Mouse (Mus musculus) MEL (cell line): ENCODE measurements around the gene Usp20. TPM values are rescaled to one million over a fixed set of nuclear protein-coding genes. Genes with fewer than 3 reads are reported as not detected.

ENCODE experiments used
- DNase-seq: peaks from one replicate; pipeline ENCODE4 v3.0.0; 2011; ENCODE audit warnings: low read depth, low spot score
- H3K27ac ChIP-seq: 2 replicates; pipeline ENCODE4 v1.5.1; 2012; ENCODE audit warnings: low read depth, mild to moderate bottlenecking, control low read depth, low read length, moderate library complexity; ENCODE audit not compliant: control insufficient read depth
- H3K27me3 ChIP-seq, 2 experiments: fragments of 150-350 bp in 1 of 2; sonication (generic) in 1 of 2; 2 replicates each; pipeline ENCODE4 v1.6.1; 2012; ENCODE audit warnings: low read length in 2 of 2, mild to moderate bottlenecking in 2 of 2, improper control_type of control experiment in 1 of 2, moderate library complexity in 1 of 2; ENCODE audit not compliant: insufficient read depth in 2 of 2, control insufficient read depth in 1 of 2
- H3K36me3 ChIP-seq, 2 experiments: 2 replicates each; pipeline ENCODE4 v1.6.1; 2012 to 2014; ENCODE audit warnings: low read length in 2 of 2, improper control_type of control experiment in 1 of 2, inconsistent platforms in 1 of 2, mild to moderate bottlenecking in 1 of 2; ENCODE audit not compliant: insufficient read depth in 2 of 2, control insufficient read depth in 1 of 2
- H3K4me1 ChIP-seq, 2 experiments: fragments of 150-350 bp in 1 of 2; sonication (generic) in 1 of 2; 2 replicates each; pipeline ENCODE4 v1.6.1; 2012; ENCODE audit warnings: low read length in 2 of 2, improper control_type of control experiment in 1 of 2, mild to moderate bottlenecking in 1 of 2; ENCODE audit not compliant: insufficient read depth in 2 of 2, control insufficient read depth in 1 of 2
- H3K4me3 ChIP-seq, 2 experiments: fragments of 150-350 bp in 1 of 2; sonication (generic) in 1 of 2; 2 replicates each; pipeline ENCODE4 v1.5.1; 2012; ENCODE audit warnings: low read depth in 2 of 2, low read length in 2 of 2, mild to moderate bottlenecking in 2 of 2, moderate library complexity in 2 of 2, control low read depth in 1 of 2, improper control_type of control experiment in 1 of 2; ENCODE audit not compliant: control insufficient read depth in 1 of 2, insufficient read depth in 1 of 2
- H3K79me2 ChIP-seq: 2 replicates; pipeline ENCODE4 v1.6.1; 2012; ENCODE audit warnings: mild to moderate bottlenecking, low read length, moderate library complexity; ENCODE audit not compliant: control insufficient read depth, poor library complexity, insufficient read depth
- H3K9ac ChIP-seq: 2 replicates; pipeline ENCODE4 v1.6.1; 2012; ENCODE audit warnings: low read depth, mild to moderate bottlenecking, control low read depth, low read length, moderate library complexity; ENCODE audit not compliant: control insufficient read depth, poor library complexity, severe bottlenecking
- H3K9me3 ChIP-seq: fragments of 150-350 bp; sonication (generic); replicated peaks from 2 replicates; pipeline ENCODE4 v1.6.1; 2012; ENCODE audit warnings: mild to moderate bottlenecking, low read length, improper control_type of control experiment, moderate library complexity; ENCODE audit not compliant: insufficient read depth
- BHLHE40 ChIP-seq: IDR thresholded peaks from 2 replicates; pipeline ENCODE4 v1.6.1; 2012; ENCODE audit warnings: low read depth, mild to moderate bottlenecking, inconsistent platforms, low read length, improper control_type of control experiment, borderline replicate concordance
- E2F4 ChIP-seq: IDR thresholded peaks from 2 replicates; pipeline ENCODE4 v1.6.1; 2011; ENCODE audit warnings: low read depth, low read length, improper control_type of control experiment, borderline replicate concordance
- ELF1 ChIP-seq: IDR thresholded peaks from 2 replicates; pipeline ENCODE4 v1.6.1; 2014; ENCODE audit warnings: low read depth, mild to moderate bottlenecking, inconsistent platforms, low read length, improper control_type of control experiment, moderate library complexity
- EP300 ChIP-seq, 2 experiments: IDR thresholded peaks; 2 replicates each; pipeline ENCODE4 v1.6.1; 2011; ENCODE audit warnings: improper control_type of control experiment in 2 of 2, low read length in 2 of 2, low read depth in 1 of 2, mild to moderate bottlenecking in 1 of 2
- ETS1 ChIP-seq: IDR thresholded peaks from 2 replicates; pipeline ENCODE4 v1.6.1; 2012; ENCODE audit warnings: low read depth, mild to moderate bottlenecking, inconsistent platforms, low read length, improper control_type of control experiment, moderate library complexity
- GABPA ChIP-seq: IDR thresholded peaks from 2 replicates; pipeline ENCODE4 v1.6.1; 2012; ENCODE audit warnings: low read depth, mild to moderate bottlenecking, inconsistent platforms, low read length, improper control_type of control experiment, moderate library complexity
- GATA1 ChIP-seq: IDR thresholded peaks from 2 replicates; pipeline ENCODE4 v1.6.1; 2011; ENCODE audit warnings: low read depth, low read length, improper control_type of control experiment
- HCFC1 ChIP-seq: IDR thresholded peaks from 2 replicates; pipeline ENCODE4 v1.6.1; 2012; ENCODE audit warnings: low read depth, mild to moderate bottlenecking, inconsistent platforms, low read length, improper control_type of control experiment, moderate library complexity
- JUND ChIP-seq: IDR thresholded peaks from 2 replicates; pipeline ENCODE4 v1.6.1; 2011; ENCODE audit warnings: low read depth, mild to moderate bottlenecking, improper control_type of control experiment, low read length
- KAT2A ChIP-seq: conservative IDR thresholded peaks from 2 replicates; pipeline ENCODE4 v1.6.1; 2012; ENCODE audit warnings: low read depth, low read length, improper control_type of control experiment, inconsistent platforms
- MAX ChIP-seq: IDR thresholded peaks from 2 replicates; pipeline ENCODE4 v1.6.1; 2011; ENCODE audit warnings: low read length, improper control_type of control experiment
- MAZ ChIP-seq: IDR thresholded peaks from 2 replicates; pipeline ENCODE4 v1.6.1; 2012; ENCODE audit warnings: low read depth, mild to moderate bottlenecking, inconsistent platforms, low read length, improper control_type of control experiment
- MEF2A ChIP-seq: IDR thresholded peaks from 2 replicates; pipeline ENCODE4 v1.6.1; 2014; ENCODE audit warnings: low read depth, mild to moderate bottlenecking, inconsistent platforms, low read length, improper control_type of control experiment; ENCODE audit not compliant: poor library complexity, insufficient replicate concordance, severe bottlenecking; ENCODE audit errors: extremely low read depth
- MYC ChIP-seq: IDR thresholded peaks from 2 replicates; pipeline ENCODE4 v1.6.1; 2011; ENCODE audit warnings: low read depth, mild to moderate bottlenecking, low read length, improper control_type of control experiment, moderate library complexity
- RCOR1 ChIP-seq: IDR thresholded peaks from 2 replicates; pipeline ENCODE4 v1.6.1; 2012; ENCODE audit warnings: low read depth, mild to moderate bottlenecking, inconsistent platforms, low read length, improper control_type of control experiment
- SIN3A ChIP-seq: IDR thresholded peaks from 2 replicates; pipeline ENCODE4 v1.6.1; 2012; ENCODE audit warnings: low read length, improper control_type of control experiment, inconsistent platforms
- TAL1 ChIP-seq: IDR thresholded peaks from 2 replicates; pipeline ENCODE4 v1.6.1; 2012; ENCODE audit warnings: mild to moderate bottlenecking, inconsistent platforms, low read length, moderate library complexity, mixed read lengths
- TBP ChIP-seq: IDR thresholded peaks from 2 replicates; pipeline ENCODE4 v1.8.0; 2011; ENCODE audit warnings: low read depth, low read length, improper control_type of control experiment
- TCF12 ChIP-seq: IDR thresholded peaks from 2 replicates; pipeline ENCODE4 v1.6.1; 2014; ENCODE audit warnings: low read depth, mild to moderate bottlenecking, inconsistent platforms, low read length, improper control_type of control experiment, moderate library complexity
- USF1 ChIP-seq: IDR thresholded peaks from 2 replicates; pipeline ENCODE4 v1.6.1; 2014; ENCODE audit warnings: low read depth, mild to moderate bottlenecking, inconsistent platforms, low read length, improper control_type of control experiment, moderate library complexity
- USF2 ChIP-seq, 2 experiments: IDR thresholded peaks; 2 replicates each; pipeline ENCODE4 v1.6.1; 2011 to 2012; ENCODE audit warnings: improper control_type of control experiment in 2 of 2, low read length in 2 of 2, borderline replicate concordance in 1 of 2, inconsistent platforms in 1 of 2, low read depth in 1 of 2, mild to moderate bottlenecking in 1 of 2; ENCODE audit not compliant: insufficient read depth in 1 of 2
- ZMIZ1 ChIP-seq: IDR thresholded peaks from 2 replicates; pipeline ENCODE4 v1.6.1; 2012; ENCODE audit warnings: low read depth, mild to moderate bottlenecking, inconsistent platforms, low read length, improper control_type of control experiment, moderate library complexity
- polyA plus RNA-seq, 2 experiments: library from polyadenylated mRNA; stranded (reverse) in 1 of 2; unstranded in 1 of 2; fragments of >175 nt in 1 of 2; fragments of >200 nt in 1 of 2; gene quantifications; 2 replicates each; pipeline versions ENCODE4 v1.2.1 to v1.2.4; 2012; ENCODE audit warnings: low replicate concordance in 2 of 2, low read depth in 1 of 2; ENCODE audit not compliant: insufficient read length in 2 of 2, insufficient read depth in 1 of 2, missing spikeins in 1 of 2
- total RNA-seq: library from RNA; depleted of rRNA; stranded (reverse); fragments of 300-350 nt; gene quantifications from 2 replicates; pipeline ENCODE4 v1.2.3, GENCODE M21; 2012

Usp20 gene
- total and polyA plus RNA-seq, 3 experiments, result 9.4 to 10.8 TPM; not detected in 1

GRCm38 (mm10) chr2:30933917-30934450 is 48.1 kb upstream of the Usp20 start (continued):
- peak; percentile 55; the same call in 1 of the 2 replicates for TF ChIP-seq TBP
- no peak for TF ChIP-seq USF1
- no peak for TF ChIP-seq GATA1
- no peak for TF ChIP-seq ZMIZ1
- no peak for TF ChIP-seq ELF1
- no peak for TF ChIP-seq EP300 (IDR thresholded peaks at IDR 0.05; ENCODE audit: low read depth in 1 of 2, low read length in 2 of 2)
- no peak for TF ChIP-seq TCF12
- TF ChIP-seq TAL1, result no peak
- TF ChIP-seq KAT2A, result no peak
- no peak for TF ChIP-seq MEF2A
- no peak for TF ChIP-seq E2F4
- TF ChIP-seq ETS1, result no peak
- no peak for TF ChIP-seq MAX

GRCm38 (mm10) chr2:30936808-30937207 is 45.3 kb upstream of the Usp20 start:
- TF ChIP-seq HCFC1 (no peak), TAL1 (no peak), MAZ (no peak), MYC (no peak), JUND (no peak), BHLHE40 (no peak), E2F4 (no peak), ZMIZ1 (no peak), GABPA (no peak), RCOR1 (no peak), SIN3A (no peak), USF2 (IDR thresholded peaks at IDR 0.05; ENCODE audit: borderline replicate concordance in 1 of 2, insufficient read depth in 1 of 2, low read depth in 1 of 2, low read length in 2 of 2) (no peak)
- Histone ChIP-seq H3K79me2 (no peaks in the 10 kb centered on the region; the same call in 1 of the 2 replicates), H3K9me3 (no peaks in the 10 kb centered on the region), H3K27me3 (no peaks in the 10 kb centered on the region), H3K27ac (no peak overlapping the region), H3K4me1 (peaks cover 0 to 1% of the 10 kb centered on the region in 2 experiments; a peak in 2 of 4 replicates), H3K36me3 (peaks cover 0 to 5% of the 10 kb centered on the region in 2 experiments; a peak in 1 of 4 replicates), H3K9ac (no peak overlapping the region), H3K4me3 (no peak overlapping the region)
- no peak for DNase-seq
